Mouse (Mus musculus) left cerebral cortex, adult 8-10 months (tissue): Measurements from ENCODE around the gene Pla2g12a. TPM values are rescaled to one million over a fixed set of nuclear protein-coding genes. Genes with fewer than 3 reads are reported as not detected.

Experiments used
- DNase-seq, 2 experiments: peaks; one replicate each; pipeline ENCODE4 v3.0.0; 2022; ENCODE audit warnings: low spot score in 2 of 2
- total RNA-seq, 4 experiments: library from RNA; stranded (reverse); gene quantifications; 2 replicates each; pipeline ENCODE4 v1.2.4; 2022

Pla2g12a gene
- 10 to 100 TPM; 16.1 to 19.6 (median 17.7) TPM for total RNA-seq

DNA sequence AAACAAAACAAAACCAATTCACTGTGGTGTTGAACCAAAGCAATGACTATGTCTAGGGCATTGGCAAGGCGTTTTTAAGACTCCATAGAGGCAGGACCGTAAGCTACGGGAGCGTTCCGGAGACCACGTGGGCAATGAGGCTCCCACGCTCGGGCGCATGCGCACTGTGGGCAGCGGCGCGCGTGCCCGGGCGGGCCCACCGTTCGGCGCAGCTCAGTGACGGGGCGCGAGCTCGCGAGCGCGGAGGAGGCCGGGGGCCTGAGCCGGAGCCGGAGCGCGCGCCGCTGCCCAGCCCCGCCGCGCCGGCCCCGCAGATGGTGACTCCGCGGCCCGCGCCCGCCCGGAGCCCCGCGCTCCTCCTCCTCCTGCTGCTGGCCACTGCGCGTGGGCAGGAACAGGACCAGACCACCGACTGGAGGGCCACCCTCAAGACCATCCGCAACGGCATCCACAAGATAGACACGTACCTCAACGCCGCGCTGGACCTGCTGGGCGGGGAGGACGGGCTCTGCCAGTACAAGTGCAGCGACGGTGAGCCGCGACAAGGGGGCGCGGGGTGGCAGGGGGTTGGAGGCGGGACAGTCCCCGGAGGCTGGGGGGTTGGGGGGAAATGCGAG, at the start of gene Pla2g12a:
Gene Pla2g12a (plus strand): TSS at position 202 of the 617 bp plus-strand sequence.
- DNase-seq = peak; percentile 85 to 88

DNA sequence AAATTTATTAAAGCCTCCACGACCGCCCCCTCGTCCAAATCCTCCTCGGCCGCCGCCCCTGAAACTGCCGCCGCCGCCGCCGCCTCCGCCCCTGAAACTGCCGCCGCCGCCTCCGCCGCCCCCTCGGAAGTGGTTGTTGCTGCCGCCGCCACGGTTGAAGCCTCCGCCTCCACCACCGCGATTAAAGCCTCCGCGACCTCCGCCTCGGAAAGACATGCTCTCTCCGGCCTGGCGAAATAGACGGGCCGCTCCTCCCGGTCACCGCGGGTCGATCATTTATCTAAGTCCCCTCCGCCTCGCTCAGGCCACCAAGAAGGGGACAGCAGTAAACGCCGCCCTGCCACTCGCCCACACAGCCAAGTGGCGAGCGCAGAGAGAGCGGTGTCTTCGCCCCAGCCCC, 47.8 kb upstream of the Pla2g12a start:
- no peak for DNase-seq

DNA sequence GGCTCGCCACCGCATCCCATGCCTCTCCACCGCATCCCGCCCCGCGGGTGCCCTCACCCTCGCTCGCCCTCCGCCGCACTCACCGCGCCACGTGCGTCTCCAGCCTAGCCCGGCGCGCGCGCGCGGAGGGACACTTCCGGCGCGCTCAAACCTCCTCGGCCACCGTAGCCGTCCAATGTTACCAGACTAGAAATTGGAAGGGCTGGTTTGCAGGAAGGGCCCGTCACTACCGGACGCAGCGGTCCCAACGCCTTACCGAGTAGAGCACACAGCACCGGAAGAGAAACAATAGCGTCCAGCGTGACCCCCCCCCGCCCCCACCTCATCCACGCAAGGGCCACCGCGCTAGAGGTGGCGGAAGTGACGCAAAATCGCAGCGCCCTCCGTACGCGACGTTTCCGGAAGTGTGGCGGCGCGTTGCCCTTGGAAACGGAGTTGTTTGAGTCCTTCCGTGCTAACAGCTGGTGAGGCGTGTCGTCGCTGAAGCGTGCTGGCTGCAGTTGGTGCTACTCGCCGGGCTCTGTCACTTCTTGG, 47.3 kb upstream of the Pla2g12a start, which contains the start of gene Gar1:
Gene Gar1 (minus strand): TSS at position 362 of the 534 bp plus-strand sequence.
- peak; percentile 93 to 94 for DNase-seq

DNA sequence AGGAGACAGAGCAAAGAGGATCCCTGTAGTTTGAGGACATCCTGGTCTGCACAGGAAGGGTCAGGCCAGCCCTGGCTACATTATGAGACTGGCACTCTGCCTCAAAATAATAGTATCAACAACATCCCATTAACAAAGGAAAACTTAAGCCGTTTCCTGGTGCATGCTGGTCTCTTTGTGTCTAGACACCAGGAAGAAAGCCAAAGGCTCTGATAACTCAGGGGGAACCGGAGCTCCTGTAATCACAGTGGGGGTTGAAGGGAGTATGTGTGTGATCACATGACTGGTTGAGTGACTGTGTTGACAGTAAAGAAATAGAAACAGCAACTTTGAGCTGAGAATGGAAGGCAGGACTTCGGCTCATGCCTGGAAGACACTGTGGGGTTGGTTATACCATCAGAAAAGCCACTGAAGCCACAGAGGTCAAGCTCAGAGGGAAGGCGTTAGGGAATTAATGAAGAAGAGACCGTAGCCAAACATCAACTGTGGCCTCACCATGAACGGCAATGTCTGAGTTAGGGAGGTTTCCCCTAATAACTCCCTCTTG, 42.9 kb upstream of the Pla2g12a start, which contains the start of gene Cfi:
Gene Cfi (plus strand): TSS at position 497 of the 547 bp plus-strand sequence.
- no peak for DNase-seq

DNA sequence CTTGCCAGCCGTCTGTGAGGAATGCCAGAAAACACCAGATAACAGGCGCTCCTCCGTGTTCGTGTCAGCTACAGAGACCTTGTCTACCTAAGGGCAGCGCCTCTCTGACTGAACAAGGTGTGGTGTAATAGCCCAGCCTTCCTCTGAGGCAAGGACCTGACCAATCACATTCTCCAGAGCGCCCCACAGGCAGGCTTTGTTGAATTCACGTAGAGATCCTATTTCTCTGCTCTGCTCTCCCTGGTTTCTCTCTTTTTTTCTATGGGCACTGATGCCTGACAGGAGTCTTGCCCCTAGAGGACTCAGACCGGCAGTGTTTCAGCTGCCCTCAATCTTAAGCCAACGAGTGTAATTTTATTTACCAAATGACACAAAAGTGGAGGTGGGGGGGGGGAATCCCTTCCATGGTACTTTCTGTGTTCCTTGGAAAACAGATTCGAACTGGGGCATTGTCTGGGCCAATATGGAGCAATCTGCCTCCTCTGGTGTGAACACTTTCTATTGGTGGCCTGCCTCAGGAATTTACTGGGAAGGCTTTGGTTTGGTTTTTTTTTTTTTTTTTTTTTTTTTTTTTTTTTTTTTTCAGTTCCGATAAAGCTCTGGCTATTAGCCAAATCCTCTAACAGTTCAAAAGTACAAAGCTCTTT, 42.2 kb upstream of the Pla2g12a start:
- DNase-seq = no peak

DNA sequence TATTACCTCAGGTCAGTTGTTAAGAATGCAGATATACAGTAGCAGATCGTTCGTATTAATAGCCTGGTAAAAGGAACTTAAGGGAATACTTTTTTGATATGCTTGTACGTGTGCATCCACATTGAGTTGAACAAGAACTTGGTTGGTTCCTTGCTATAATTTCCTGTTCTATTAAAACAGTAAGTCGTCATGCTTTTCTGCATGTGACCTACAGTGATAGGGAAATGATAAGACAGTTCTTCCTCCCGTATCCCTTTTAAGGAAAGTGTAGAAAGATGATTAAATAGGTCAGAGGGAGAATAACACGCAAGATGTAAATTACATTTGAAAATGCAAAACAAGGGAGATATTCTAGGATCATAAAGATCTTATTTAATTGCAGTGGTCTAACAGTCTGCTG, 41.4 kb upstream of the Pla2g12a start:
- no peak for DNase-seq

DNA sequence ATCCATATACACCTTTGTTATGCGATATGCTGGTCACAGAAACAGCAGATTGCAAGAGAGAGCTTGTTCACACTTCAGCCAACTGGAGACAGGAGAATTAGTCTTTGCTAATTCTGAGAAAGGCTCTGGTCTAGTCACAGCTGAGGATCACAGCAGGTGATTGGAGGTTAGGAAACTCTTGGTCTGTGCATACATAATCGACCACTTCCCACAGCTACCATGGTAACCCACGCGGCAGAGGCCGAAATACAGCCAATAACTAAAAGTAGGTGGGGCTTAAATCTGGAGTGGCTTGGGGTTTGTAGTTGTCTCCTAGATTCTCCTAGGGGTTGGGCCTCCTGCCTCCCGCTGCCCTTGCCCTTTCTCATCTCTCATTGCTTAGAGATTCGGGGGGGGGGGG, 40.4 kb upstream of the Pla2g12a start:
- DNase-seq = no peak

DNA sequence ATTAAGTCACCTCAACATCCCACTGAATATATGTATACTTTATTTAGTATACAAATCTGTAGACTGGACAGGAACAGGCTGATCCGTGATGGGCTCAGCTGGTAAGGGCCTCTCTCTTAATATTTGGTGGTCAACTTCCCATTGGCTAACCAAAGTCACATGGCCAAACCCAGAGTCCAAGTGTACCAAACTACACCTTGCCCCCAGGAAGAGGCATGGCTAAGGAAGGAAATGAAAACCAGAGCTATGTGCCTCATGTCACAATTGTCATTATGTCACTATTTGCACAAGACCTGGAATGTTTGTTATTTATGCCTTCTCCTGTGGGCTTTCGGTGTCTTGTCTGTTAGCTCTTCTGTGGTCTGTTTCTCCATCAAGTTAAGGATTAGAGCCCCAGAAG, 32.5 kb upstream of the Pla2g12a start:
- no peak for DNase-seq

DNA sequence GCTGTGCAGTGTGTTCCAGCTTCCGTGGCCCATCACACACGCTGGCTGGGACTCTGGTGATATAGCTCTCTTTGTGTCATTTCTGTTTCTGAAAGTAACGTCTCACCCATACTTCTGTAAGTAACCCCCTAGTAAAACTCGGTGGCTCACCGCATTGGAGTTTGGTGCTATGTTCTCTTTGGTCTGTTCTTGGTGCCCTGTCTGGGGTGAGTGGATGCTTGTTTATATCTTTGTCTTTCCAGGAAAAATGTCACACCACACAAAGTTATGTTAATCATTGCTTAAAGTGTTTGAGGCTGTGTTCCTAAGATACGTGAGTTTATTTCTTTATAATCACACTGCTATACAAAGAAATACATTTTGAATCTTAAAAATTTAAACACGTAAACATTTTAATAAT, 31.6 kb upstream of the Pla2g12a start:
- no peak for DNase-seq

DNA sequence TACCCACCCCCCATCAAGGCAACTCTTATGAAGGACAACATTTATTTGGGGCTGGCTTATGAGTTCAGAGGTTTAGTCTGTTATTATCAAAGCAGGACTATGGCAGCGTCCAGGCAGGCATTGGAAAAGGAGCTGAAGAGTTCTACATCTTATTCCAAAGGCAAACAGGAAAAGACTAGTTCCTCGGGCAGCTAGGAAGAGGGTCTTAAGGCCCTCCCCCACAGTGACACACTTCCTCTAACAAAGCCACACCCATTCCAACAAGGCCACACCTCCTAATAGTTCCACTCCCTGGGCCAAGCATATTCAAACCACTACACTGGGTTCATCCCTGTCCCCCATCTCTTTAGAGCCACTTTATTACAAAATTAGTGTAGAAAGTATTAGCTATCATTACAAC, 15.8 kb upstream of the Pla2g12a start:
- DNase-seq = no peak

DNA sequence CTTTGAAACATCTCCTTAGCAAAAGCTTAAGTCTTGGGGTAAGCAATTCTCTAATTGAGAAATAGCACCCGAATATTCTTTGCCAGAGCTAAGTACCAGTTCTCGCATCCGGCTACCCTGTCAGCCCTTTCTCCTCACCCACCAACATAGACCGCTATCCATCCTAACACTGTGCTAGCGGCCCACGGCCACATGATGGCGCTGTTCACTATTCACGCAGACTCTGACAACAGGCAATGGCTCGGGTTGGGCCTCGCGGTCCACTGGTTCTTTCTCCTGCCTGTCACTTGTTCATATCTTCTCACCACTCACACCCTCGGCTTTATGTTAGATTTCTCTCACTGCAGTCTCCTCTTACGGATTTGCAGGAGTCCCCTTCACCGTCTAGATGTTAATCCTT, 14.7 kb upstream of the Pla2g12a start:
- DNase-seq = peak in 1 of 2 experiments; percentile 28

DNA sequence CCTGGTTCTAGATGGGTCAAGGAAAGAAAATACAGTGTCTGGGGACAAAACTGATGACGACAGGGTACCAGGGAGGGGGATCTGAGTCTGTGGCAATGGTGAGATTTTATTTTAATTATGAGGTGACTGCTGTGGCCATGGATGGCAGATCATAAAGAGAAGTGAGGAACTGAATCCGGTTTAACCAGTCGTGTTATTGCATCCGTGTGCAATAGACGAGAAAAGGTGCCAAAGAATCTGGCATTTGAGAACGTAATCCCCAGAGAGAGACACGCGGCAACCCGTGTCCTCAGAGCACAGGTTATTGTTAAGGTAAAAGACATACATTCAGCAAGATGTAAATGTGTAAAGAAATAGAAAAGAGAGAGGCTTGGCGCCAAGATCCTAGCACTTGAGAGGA, 1.1 kb upstream of the Pla2g12a start:
- DNase-seq = no peak

DNA sequence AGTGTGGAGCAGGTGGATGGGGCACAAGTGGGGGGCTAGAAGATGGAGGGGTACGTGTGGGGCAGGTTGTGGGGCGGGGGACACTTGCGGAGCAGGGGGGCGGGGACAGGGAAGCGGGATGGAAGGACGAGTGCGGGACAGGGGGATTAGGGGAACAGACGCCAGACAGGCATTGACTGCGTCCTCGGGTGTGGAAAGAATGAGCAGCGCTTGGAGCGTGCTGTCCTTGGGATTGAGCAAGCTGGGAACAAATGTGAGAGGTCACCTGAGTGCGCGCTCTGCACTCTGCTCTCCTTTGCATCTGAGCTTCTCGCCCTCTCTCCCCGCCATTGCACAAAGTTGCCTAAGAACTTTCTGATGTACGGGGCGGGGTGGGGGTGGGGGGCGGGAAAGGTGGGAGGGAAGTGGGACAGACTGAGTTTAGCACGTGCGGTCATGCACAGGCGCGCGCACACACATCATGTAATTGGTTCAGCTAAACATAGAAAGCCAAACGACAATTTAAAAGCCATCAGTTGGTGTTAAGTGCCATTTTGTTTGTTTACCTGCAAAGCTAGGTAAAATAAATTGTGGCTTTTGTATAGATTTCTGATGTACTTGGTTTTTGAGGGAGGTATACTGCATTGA, 838 bp downstream of the Pla2g12a start:
- DNase-seq = no peak

DNA sequence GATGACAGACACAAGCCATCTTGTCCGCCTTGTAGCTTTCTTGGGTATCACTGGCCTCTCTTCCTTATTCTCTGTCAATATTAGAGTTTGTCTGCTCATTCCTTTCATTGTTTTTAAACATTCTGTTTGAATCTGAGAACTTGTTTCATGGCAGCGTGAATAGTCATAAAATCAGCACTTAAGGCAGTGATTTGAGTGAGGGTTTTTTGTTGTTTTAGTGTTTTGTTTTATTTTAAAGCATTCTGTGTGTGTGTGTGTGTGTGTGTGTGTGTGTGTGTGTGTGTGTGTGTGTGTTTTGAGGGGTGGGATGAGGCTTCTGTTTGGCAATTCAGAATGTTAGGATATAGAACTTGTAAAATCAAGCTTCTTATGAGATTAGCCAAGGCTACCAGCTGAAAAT, 1.5 kb downstream of the Pla2g12a start:
- no peak for DNase-seq

DNA sequence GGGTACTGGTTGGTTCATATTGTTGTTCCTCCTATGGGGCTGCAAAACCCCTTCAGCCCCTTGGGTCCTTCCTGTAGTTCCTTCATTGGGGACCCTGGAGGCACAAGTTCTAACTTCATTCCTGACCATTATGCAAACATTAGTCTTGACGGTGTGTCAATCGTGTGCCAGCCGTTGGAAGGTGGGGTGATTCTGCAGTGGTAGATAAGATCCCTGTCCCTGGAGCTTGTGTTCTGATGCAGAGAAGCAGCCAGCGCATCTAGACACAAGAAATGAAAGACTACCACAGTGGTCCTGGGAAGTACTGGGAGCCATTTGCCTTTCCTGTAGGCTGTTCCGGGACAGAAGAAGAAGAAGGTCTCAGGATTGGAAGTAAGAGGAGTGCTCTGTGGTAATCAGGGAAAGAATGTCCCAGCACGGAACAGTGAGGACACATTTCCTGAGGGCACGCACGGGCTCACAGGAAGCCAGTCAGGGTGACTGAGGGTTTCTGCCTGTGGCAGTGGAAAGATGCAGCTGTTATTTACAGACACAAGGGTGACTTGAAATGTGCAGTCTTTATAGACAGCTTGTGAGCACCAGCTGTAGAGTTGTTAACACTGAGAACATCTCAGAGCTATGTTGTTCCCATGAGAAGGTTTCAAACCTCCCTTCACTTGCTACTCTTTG, 2.7 kb downstream of the Pla2g12a start:
- DNase-seq = no peak

DNA sequence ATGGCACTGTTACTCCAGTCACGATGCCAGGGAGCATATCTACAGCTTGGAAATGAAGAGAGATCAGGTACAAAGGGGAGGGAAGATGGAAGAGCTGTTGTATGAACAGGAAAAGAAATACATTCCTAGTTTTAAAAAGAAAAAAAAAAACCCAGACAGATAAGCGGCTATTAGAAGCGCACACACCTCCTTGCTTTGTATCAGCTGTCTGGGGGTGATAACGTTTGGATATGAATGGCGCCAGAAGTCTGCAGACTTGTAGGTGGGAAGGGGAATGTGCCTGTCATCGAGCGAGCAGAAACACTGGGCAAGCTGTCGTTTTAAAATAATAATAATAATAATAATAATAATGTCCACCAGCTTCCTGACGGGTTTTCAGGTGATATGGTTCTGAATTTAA, 7.2 kb downstream of the Pla2g12a start:
- DNase-seq = no peak

DNA sequence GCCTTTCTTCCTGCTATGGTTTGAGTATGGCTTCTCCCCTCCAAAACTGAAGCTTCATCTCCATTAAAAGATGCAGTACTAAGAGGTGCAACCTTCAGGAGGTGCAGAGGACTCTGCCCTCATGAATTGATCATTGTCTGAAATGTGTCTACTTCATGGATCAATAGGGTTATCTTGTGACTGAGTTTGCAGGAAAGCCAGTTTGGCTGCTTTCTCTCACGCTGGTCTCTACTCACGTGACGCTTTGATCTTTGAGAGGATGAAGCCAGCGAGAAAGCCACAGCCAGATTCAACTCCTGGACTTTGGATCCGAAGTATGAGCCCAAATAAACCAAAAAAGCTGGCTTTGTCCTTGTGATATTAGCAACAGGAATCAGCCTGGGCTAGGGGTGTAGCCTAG, 8.0 kb downstream of the Pla2g12a start:
- no peak for DNase-seq

DNA sequence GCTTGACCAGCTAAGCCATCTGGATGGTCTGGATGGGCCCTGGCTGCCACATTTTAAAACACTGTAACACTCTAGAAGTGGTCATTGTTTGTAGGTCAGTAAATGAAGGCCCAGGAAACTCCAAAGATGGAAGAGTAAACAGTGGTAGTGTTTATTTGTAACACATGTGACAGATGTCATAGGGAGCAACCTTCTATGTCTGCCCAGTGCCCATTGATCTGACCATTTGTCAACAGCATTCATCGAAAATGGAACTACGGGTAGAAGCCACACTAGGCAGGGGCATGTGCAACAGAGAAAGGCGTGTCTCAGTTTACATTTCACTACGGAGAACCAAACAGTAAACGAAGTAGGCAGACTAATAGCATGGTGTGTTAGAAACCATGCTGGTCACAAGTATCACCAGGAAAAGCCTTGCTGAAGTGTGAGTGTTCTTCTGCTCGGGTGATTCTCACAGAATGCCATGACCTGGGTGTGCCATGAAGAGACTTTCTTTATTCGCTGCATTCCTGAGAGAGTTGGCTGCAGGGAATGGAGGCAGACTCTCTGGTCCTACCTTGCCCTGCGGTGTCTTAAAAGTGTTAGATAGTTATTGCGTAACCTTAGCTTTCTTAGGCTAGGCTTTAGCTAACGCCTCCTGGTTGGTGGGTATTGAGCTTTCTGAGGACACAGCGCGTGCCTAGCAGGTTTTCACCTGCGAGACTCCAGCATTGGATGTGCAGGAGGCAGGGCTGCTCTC, 9.5 kb downstream of the Pla2g12a start:
- DNase-seq = no peak

DNA sequence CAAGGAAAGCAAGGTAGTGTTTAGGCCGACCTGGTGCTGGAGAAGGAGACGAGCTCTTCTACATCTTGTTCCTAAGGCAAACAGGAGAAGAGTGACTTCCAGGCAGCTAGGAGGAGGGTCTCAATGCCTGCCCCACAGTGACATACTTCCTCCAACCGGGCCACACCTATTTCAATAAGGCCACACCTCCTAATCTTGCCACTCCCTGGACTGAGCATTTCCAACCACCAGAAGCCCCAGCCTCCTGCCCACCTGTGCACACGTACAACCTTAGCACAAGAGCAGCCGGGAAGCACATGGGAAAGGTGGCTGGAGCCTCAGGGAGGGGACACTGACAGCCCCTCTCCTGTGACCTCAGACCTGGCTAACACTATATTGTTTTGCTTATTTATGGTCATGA, 13.6 kb downstream of the Pla2g12a start:
- DNase-seq = no peak

DNA sequence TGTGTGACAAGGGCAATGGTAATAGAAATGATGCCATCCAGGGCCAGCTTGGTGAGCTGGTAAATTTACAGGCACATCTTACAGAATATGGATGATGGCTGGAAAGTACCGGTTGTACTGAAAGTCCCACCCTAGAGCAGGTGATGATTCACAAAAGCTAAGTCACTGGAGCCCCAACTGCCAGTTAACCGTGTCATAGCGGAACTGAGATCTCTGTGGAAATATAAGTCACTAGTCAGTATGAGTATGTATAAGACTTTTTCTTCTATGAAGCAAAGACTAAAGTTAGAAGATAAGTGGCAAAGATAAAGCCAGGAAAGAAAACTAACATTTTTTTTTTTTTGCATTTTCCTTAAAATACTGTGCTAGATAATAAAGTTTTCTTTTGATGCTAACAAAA, 14.7 kb downstream of the Pla2g12a start:
- DNase-seq = no peak

DNA sequence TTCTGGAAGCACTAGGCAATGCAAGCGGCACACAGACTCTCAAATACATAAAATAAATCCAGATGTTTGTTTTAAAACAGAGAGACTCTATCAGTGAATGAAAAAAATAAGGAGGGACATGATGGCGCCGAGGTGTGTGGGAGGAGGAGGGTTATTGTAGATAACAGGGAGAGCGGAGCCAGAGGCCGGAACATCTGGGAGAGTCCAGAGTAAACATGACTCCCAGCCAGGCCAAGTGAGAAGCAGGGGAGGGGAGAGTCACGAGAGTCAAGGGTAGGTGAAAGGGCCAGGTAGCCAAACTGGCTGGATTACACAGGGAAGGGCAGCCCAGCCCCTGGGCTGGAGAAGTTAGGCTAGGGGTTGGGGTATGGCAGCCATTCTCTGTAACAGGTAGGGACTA, 18.2 kb downstream of the Pla2g12a start:
- DNase-seq = no peak
